Mouse (Mus musculus) midbrain, embryonic 13.5 days (tissue): ENCODE data around the gene Hrh2. TPM values are rescaled to one million over a fixed set of nuclear protein-coding genes. Genes with fewer than 3 reads are reported as not detected.

ENCODE experiments used
- ATAC-seq: fragments of 200-750 bp; cut with Nextera tagmentation; 2 replicates; pipeline ENCODE4 v1.8.0; 2017; ENCODE audit warnings: mild to moderate bottlenecking, moderate TSS enrichment, moderate library complexity
- H3K27ac ChIP-seq: fragments of 300-500 bp; sonication (generic); 2 replicates; pipeline ENCODE4 v1.5.1; 2015; ENCODE audit warnings: inconsistent platforms, mild to moderate bottlenecking, moderate library complexity
- H3K27me3 ChIP-seq: fragments of 300-500 bp; sonication (generic); 2 replicates; pipeline ENCODE4 v1.6.1; 2015; ENCODE audit warnings: mild to moderate bottlenecking, inconsistent platforms
- H3K36me3 ChIP-seq: fragments of 300-500 bp; sonication (generic); 2 replicates; pipeline ENCODE4 v1.6.1; 2015; ENCODE audit warnings: mild to moderate bottlenecking, inconsistent platforms
- H3K4me1 ChIP-seq: fragments of 300-500 bp; sonication (generic); replicated peaks from 2 replicates; pipeline ENCODE4 v1.6.1; 2015; ENCODE audit warnings: inconsistent platforms
- H3K4me2 ChIP-seq: fragments of 300-500 bp; sonication (generic); replicated peaks from 2 replicates; pipeline ENCODE4 v1.6.1; 2015; ENCODE audit warnings: moderate library complexity, mild to moderate bottlenecking, inconsistent platforms
- H3K4me3 ChIP-seq: fragments of 300-500 bp; sonication (generic); replicated peaks from 2 replicates; pipeline ENCODE4 v1.5.1; 2015; ENCODE audit warnings: mild to moderate bottlenecking, inconsistent platforms
- H3K9ac ChIP-seq: fragments of 300-500 bp; sonication (generic); replicated peaks from 2 replicates; pipeline ENCODE4 v1.6.1; 2015; ENCODE audit warnings: mild to moderate bottlenecking, inconsistent platforms
- H3K9me3 ChIP-seq: fragments of 300-500 bp; sonication (generic); 2 replicates; pipeline ENCODE4 v1.6.1; 2016; ENCODE audit warnings: mild to moderate bottlenecking, inconsistent platforms
- WGBS: fragments of 180-500 bp; shearing (Covaris S2); methylation state at CpG from one replicate; pipeline ENCODE4 v1.1.7; 2015; 5-methylcytosine and 5-hydroxymethylcytosine counted together
- polyA plus RNA-seq: library from polyadenylated mRNA; unstranded; fragments of >200 nt; fragmentation: Nextera tagmentation; extraction: Ambion mirVana; gene quantifications from 2 replicates; pipeline ENCODE4 v1.2.1, GENCODE M21; 2015

Hrh2 gene
- polyA plus RNA-seq, 1 experiment from 2014 or later, result 0.40 TPM

DNA sequence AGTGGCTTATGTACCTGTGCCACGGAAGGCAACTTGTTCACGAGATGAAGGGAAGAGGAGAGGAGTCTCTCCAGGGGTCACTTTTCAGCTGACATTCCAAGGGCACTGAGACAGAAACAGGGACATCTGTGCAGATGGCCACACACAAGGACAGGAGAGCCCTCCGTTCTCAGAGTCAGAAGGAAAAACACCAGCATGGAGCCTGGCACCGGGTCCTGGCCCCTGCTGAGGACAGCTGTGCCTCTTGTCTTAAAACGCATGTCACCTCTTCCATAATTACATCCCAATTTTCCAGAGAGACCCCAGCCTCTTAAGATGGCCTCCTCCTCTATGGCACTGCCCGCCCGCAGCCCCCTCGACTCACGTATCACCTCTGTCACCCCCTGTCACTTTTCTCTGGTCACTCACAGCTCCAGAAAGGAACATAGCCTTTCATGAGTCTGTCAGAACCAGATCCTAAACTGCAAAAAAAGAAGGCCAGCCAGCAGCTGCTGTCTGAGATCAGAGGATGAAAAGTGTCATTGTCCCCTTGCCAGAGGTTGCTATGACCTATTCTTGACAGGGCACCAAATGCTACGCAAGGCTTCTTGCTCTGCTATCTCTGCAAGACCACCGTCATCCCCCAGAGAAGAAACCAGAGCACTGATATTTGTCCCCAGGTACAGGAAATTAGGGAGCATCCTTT is 59.8 kb downstream of the Hrh2 start:
- H3K4me2 ChIP-seq, result no peak overlapping the region
- ATAC-seq, result no peak

DNA sequence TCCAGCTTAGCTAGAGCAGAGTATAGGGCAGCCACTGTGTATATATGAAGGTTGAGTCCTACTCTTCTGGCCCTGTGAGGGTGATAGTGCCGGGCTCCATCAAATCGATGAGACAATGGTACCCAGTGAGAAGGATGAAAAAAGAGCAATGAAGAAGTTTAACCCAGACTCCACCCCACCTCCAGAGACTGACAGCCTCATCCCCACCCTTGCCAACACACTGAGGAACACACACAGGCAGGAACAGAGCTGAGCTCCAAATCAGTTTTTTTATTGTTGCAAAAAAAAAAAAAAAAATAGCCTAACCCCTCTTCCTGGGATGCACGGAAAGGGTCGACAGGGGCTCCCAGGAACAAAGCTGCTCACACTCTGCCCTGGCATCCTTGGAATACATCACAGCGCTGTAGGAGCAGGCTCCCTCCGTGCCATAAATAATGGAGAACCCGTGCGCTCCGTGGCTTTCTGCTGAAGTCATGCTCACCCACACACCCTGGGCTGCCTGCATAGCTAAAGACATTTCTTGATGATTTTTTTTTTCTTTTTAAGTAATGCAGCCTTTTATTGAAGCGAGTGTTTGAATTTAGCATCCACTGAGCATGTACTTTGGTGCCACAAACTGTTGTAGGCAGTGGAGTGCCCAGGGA is 65.8 kb downstream of the Hrh2 start:
- Histone ChIP-seq H3K9me3 (no peaks in the 10 kb centered on the region), H3K4me3 (no peak overlapping the region), H3K9ac (no peak overlapping the region), H3K27ac (peak overlapping the region; percentile 40; the same call in 1 of the 2 replicates), H3K4me1 (peaks cover 11% of the 10 kb centered on the region), H3K4me2 (no peak overlapping the region), H3K36me3 (no peaks in the 10 kb centered on the region), H3K27me3 (0 out of 2 replicates have a peak, but pooled peaks cover 3% of the 10 kb centered on the region)
- WGBS, result 27% methylated on average over 10 of the region's 10 CpGs
- ATAC-seq, result peak; percentile 79; the same call in 1 of the 2 replicates

More for the DNA sequence above, 59.8 kb downstream of the Hrh2 start:
- H3K4me3 ChIP-seq, result no peak overlapping the region
- no peaks in the 10 kb centered on the region for H3K36me3 ChIP-seq
- no peak overlapping the region for H3K9ac ChIP-seq
- WGBS, result 80% methylated on average over 11 of the region's 11 CpGs
- H3K4me1 ChIP-seq, result peaks cover 29% of the 10 kb centered on the region
- H3K27me3 ChIP-seq, result 0 out of 2 replicates have a peak, but pooled peaks cover 3% of the 10 kb centered on the region
- no peaks in the 10 kb centered on the region for H3K9me3 ChIP-seq
- no peak overlapping the region for H3K27ac ChIP-seq

DNA sequence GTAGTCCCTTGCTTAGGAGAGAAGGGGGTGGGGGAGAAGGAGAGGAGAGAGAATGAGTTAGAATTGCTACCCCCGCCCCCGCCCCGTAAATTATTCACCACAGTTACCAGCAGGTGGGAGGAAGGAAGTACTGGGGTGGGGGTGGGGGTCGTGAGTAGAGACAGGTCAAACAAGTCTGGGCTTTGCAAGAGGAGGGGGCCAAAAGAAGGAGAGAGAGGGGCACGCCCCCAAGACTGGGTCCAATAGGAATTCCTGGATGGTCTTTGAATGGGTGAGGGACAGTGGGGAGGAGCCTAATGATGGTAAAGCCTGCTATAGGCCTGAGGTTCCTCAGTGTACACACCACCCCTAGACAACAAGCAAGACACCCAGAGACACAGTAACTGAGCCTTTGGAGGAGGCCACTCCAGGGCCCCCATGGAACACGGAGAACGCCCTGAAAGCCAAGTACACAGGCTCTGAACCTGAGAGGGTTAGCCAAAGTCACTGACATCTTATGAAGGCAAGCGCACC is 66.4 kb downstream of the Hrh2 start:
- H3K4me1 ChIP-seq, result peaks cover 11% of the 10 kb centered on the region
- peak overlapping the region; percentile 40; the same call in 1 of the 2 replicates for H3K27ac ChIP-seq
- H3K36me3 ChIP-seq, result no peaks in the 10 kb centered on the region
- H3K27me3 ChIP-seq, result 0 out of 2 replicates have a peak, but pooled peaks cover 3% of the 10 kb centered on the region
- H3K9ac ChIP-seq, result no peak overlapping the region
- no peak overlapping the region for H3K4me3 ChIP-seq
- H3K9me3 ChIP-seq, result no peaks in the 10 kb centered on the region
- no peak overlapping the region for H3K4me2 ChIP-seq
- no peak for ATAC-seq
- 45% methylated on average over 8 of the region's 8 CpGs for WGBS

DNA sequence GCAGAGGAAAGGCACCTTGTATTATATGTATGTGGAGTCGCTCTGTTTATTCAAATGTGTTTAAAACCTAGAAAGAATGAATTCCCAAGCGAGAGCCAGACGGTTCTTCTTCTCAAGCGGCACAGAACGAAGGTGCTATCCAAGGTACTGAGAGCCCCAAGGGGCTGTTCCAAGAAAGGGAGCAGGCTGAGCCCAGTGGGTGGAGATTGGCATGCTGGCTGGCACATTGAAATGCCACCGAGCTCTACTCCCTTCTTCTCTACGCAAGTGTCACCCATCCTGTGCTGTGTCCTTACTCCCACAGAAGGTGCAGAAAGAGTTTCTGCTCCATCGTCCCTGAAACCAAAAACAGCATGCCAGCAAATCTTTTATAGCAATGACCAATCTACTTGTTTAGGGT is 68.4 kb downstream of the Hrh2 start:
- no peak for ATAC-seq
- WGBS, result 38% methylated on average over 8 of the region's 8 CpGs
- no peaks in the 10 kb centered on the region for H3K9me3 ChIP-seq
- H3K27me3 ChIP-seq, result no peaks in the 10 kb centered on the region
- peaks cover 24% of the 10 kb centered on the region for H3K4me1 ChIP-seq
- no peak overlapping the region for H3K4me3 ChIP-seq
- no peak overlapping the region for H3K9ac ChIP-seq
- no peak overlapping the region for H3K4me2 ChIP-seq
- no peaks in the 10 kb centered on the region for H3K36me3 ChIP-seq
- H3K27ac ChIP-seq, result no peak overlapping the region

DNA sequence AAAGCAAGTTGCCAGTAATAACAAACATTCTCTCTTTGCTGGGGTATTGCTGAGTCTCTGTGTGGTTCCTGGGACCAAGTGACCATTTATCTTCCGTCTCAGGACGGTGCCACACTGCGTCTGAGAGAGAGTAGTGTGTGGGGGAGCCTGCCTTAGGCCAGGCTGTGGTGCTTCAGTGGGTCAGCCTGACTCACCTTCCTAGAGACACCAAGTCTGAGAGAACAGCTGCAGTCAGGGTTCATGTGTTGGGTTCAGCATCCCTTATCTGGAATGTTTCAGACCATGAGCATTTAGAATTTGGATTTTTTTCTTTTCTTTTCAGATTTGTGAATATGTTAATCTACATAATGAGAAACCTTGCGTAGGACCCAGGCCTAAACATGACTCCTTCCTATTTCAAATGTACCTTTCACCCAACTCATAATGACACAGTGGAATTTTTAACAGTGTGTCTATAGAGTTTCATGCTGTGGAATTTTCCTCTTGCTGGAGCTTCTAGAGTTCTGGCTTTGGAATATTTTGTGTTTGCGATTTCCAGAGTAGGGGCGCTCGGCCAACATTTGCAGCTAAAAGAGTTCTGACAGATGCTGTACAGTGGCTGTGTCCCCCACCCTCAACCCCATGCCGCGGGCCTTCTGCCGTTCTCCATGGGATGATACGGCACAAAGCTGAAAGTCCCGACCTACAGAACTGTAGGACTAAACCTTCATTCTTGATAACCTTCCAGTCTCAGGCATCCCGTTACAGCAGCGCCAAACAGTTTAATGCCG is 71.0 kb downstream of the Hrh2 start:
- H3K27ac ChIP-seq, result no peak overlapping the region
- H3K27me3 ChIP-seq, result no peaks in the 10 kb centered on the region

DNA sequence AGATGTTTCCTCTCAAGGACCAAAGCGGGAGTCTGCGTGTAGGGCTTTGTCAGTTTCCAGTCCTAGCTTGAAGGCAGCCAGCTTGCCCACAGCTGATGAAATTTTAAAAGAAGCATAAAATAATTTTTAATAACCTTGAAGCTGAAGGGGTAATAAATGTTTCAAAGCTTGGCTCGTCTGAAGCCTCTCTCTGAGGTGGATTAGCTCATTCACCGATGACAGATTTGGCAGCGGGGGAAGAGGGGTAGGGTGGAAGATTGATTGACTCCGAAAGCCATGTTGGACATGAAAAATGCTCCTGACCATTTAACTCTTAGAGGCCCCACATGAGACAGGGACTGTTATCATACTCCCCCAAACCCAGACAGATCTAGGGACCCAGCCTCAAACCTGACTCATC is 71.7 kb downstream of the Hrh2 start:
- no peaks in the 10 kb centered on the region for H3K36me3 ChIP-seq
- H3K27me3 ChIP-seq, result no peaks in the 10 kb centered on the region
- peaks cover 32% of the 10 kb centered on the region for H3K4me1 ChIP-seq
- no peak; the same call in 1 of the 2 replicates for ATAC-seq
- H3K27ac ChIP-seq, result no peak overlapping the region
- no peak overlapping the region for H3K9ac ChIP-seq
- 62% methylated on average over 6 of the region's 6 CpGs for WGBS
- no peaks in the 10 kb centered on the region for H3K9me3 ChIP-seq
- H3K4me2 ChIP-seq, result no peak overlapping the region
- no peak overlapping the region for H3K4me3 ChIP-seq

More for the DNA sequence above, 71.0 kb downstream of the Hrh2 start:
- ATAC-seq, result no peak
- H3K36me3 ChIP-seq, result no peaks in the 10 kb centered on the region
- H3K9me3 ChIP-seq, result no peaks in the 10 kb centered on the region
- 93% methylated on average over 15 of the region's 15 CpGs for WGBS
- no peak overlapping the region for H3K4me2 ChIP-seq
- no peak overlapping the region for H3K4me3 ChIP-seq
- H3K4me1 ChIP-seq, result peaks cover 33% of the 10 kb centered on the region
- no peak overlapping the region for H3K9ac ChIP-seq

DNA sequence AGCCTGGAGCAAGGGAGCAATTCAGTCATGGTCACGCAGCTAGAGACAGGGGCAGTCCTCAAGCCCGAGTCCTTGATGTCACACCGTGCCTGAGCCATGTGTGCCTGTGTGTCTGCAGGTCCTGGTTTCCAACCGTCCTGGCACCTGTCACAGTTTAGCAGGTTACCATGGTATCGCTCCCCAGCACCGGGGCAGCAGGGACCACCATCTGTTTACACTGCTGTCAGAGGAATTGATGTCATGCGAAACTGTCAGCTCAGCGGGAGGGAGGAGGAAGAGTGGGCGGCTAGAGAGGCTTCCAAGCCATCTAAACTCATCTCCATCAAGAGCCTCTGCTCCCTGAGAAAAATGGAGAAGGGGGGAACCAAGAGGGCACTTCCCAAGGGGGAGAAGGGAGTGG is 74.5 kb downstream of the Hrh2 start:
- Histone ChIP-seq H3K4me1 (peaks cover 42% of the 10 kb centered on the region), H3K4me3 (no peak overlapping the region), H3K9ac (no peak overlapping the region), H3K9me3 (no peaks in the 10 kb centered on the region), H3K27ac (peak overlapping the region; percentile 15; the same call in 1 of the 2 replicates), H3K27me3 (no peaks in the 10 kb centered on the region), H3K36me3 (no peaks in the 10 kb centered on the region), H3K4me2 (no peak overlapping the region)
- ATAC-seq, result peak; percentile 74
- 23% methylated on average over 9 of the region's 9 CpGs for WGBS

DNA sequence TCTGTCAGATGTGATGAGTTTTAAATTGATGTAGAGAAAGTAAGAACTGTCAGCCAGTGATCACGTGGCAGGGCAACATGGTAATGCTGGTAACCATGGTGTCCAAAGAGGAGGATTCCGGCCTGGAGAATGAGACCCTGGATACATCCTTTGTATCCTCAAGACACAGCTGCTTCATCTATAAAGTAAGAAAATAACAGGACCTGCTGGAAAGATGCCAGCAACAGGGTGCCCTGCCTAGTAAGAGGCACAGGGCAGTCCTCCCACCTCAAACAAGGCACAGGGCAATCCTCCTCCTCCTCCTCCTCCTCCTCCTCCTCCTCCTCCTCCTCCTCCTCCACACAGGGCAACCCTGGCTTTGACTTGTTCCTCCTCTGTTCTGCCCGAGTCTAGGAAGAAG is 77.2 kb downstream of the Hrh2 start:
- Histone ChIP-seq H3K4me3 (no peak overlapping the region), H3K9ac (no peak overlapping the region), H3K27ac (no peak overlapping the region), H3K4me2 (no peak overlapping the region), H3K9me3 (no peaks in the 10 kb centered on the region), H3K27me3 (no peaks in the 10 kb centered on the region), H3K36me3 (no peaks in the 10 kb centered on the region), H3K4me1 (peaks cover 38% of the 10 kb centered on the region)
- 44% methylated on average over 3 of the region's 3 CpGs for WGBS
- ATAC-seq, result no peak

DNA sequence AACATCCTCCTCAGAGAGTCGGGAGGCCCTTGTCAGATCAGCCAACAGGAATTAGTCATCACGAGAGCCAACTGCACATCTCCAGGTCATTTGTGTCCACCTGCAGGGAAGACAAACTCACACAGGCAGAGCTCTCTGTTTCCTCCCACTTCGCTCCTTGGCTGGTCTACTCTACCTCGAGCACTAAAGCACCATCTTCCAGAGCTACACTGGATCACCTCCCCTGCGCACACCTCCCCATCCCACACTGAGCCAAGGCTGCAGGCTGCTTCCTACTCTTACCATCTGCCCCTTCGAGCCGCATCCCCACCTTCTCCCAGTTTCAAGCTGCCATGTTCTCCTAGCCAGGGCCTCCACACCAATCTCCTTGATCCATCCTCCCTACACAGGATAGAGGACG is 77.7 kb downstream of the Hrh2 start:
- no peak for ATAC-seq
- no peaks in the 10 kb centered on the region for H3K9me3 ChIP-seq
- H3K27ac ChIP-seq, result no peak overlapping the region
- H3K4me1 ChIP-seq, result peaks cover 33% of the 10 kb centered on the region
- 72% methylated on average over 8 of the region's 8 CpGs for WGBS
- no peak overlapping the region for H3K4me3 ChIP-seq
- H3K9ac ChIP-seq, result no peak overlapping the region
- H3K36me3 ChIP-seq, result no peaks in the 10 kb centered on the region
- no peaks in the 10 kb centered on the region for H3K27me3 ChIP-seq
- no peak overlapping the region for H3K4me2 ChIP-seq

DNA sequence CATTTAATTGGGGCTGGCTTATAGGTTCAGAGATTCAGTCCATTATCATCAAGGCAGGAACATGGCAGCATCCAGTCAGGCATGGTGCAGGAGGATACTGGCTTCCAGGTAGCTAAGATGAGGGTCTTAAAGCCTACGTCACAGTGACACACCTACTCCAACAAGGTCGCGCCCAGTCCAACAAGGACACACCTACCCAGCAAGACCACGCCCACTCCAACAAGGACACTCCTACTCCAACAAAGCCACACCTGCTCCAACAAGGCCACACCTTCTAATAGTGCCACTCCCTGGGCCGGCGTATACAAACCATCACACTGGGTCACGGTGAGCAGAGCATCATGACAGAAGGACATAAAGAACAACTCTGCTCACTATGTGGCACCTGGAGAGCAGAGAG is 80.1 kb downstream of the Hrh2 start:
- no peaks in the 10 kb centered on the region for H3K36me3 ChIP-seq
- no peaks in the 10 kb centered on the region for H3K27me3 ChIP-seq
- ATAC-seq, result no peak
- H3K4me2 ChIP-seq, result no peak overlapping the region
- no peak overlapping the region for H3K27ac ChIP-seq
- no peaks in the 10 kb centered on the region for H3K9me3 ChIP-seq
- H3K4me1 ChIP-seq, result peaks cover 17% of the 10 kb centered on the region; the same call in 1 of the 2 replicates
- H3K9ac ChIP-seq, result no peak overlapping the region
- WGBS, result 92% methylated on average over 7 of the region's 7 CpGs
- no peak overlapping the region for H3K4me3 ChIP-seq

DNA sequence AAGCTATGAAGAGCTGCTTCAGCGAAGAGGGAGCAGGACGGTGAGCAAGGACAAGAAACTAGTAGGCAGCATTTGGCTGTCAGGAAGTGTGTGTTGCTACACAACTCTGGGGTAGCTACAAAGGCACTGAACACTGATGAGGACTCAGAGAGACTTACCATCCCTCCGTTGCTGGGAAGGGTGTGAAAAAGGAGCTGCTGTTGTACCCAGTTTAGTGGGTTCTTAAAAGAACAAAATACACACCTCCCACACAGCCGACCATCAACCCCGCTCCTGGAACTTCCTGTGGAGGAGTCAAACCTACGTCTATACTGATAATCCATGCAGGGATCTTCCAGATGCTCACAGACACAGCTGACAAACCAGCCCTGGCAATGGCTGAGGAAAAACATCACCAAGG is 85.5 kb downstream of the Hrh2 start:
- H3K36me3 ChIP-seq, result no peaks in the 10 kb centered on the region
- H3K9me3 ChIP-seq, result no peaks in the 10 kb centered on the region
- WGBS, result 93% methylated on average over 6 of the region's 6 CpGs
- no peaks in the 10 kb centered on the region for H3K27me3 ChIP-seq
- no peak overlapping the region for H3K9ac ChIP-seq
- no peak overlapping the region for H3K4me3 ChIP-seq
- H3K27ac ChIP-seq, result no peak overlapping the region
- ATAC-seq, result no peak
- peaks cover 14% of the 10 kb centered on the region for H3K4me1 ChIP-seq
- H3K4me2 ChIP-seq, result no peak overlapping the region

DNA sequence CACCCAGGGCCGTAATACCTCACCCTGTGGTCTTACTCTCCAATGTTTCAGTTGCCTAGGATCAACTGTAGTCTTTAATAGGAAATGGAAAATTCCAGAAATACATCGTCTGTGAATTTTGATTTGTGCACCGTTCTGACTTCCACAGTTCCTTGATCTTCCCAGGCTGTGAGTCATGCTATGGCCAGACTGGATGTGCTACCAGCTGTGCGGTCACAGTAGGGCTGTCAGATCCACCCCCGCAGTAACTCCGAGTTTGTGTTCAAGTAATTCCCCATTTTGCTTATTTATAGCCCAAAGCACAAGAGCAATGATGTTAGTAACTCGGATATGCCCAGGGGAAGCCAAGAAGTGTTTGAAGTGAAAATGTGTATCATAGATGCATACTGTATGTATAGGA is 88.4 kb downstream of the Hrh2 start:
- Histone ChIP-seq H3K27me3 (no peaks in the 10 kb centered on the region), H3K9ac (no peak overlapping the region), H3K27ac (no peak overlapping the region), H3K9me3 (no peaks in the 10 kb centered on the region), H3K4me1 (peaks cover 27% of the 10 kb centered on the region), H3K4me2 (no peak overlapping the region), H3K4me3 (no peak overlapping the region), H3K36me3 (no peaks in the 10 kb centered on the region)
- ATAC-seq, result no peak
- WGBS, result 85% methylated on average over 7 of the region's 7 CpGs
